Mouse (Mus musculus) layer of hippocampus, postnatal 14 days (tissue): ENCODE data around the gene A530084C06Rik. TPM values are rescaled to one million over a fixed set of nuclear protein-coding genes. Genes with fewer than 3 reads are reported as not detected.

Experiments used
- DNase-seq, 2 experiments: peaks; one replicate each; pipeline ENCODE4 v3.0.0; 2021 to 2022; ENCODE audit warnings: low spot score in 2 of 2, mixed read lengths in 1 of 2
- long read RNA-seq, 2 experiments: library from polyadenylated mRNA; stranded (forward); transcript quantifications; one replicate each; pipeline ENCODE4 v2.0.0; 2021
- total RNA-seq, 2 experiments: library from RNA; stranded (reverse); gene quantifications; 2 replicates each; pipeline ENCODE4 v1.2.3; 2021

A530084C06Rik gene
- total RNA-seq: under 1 TPM; 0.53 to 0.62 TPM
- long read RNA-seq, experiment 1: 0 reads
- long read RNA-seq, experiment 2: 0 reads

- DNase-seq: peak in 1 of 2 experiments; percentile 15
Measured at GRCm38 (mm10) chr13:31558521-31559418, at the start of gene A530084C06Rik. Gene A530084C06Rik, minus strand, starts transcription at chr13:31559333.

GRCm38 (mm10) chr13:31603964-31604363 is 44.8 kb upstream of the A530084C06Rik start:
- DNase-seq: no peak

GRCm38 (mm10) chr13:31599576-31599975 is 40.4 kb upstream of the A530084C06Rik start:
- DNase-seq: no peak

GRCm38 (mm10) chr13:31587341-31587740 is 28.2 kb upstream of the A530084C06Rik start:
- no peak for DNase-seq

GRCm38 (mm10) chr13:31579866-31580265 is 20.7 kb upstream of the A530084C06Rik start:
- DNase-seq: no peak

GRCm38 (mm10) chr13:31578389-31578788 is 19.3 kb upstream of the A530084C06Rik start:
- no peak for DNase-seq

GRCm38 (mm10) chr13:31577576-31577975 is 18.4 kb upstream of the A530084C06Rik start:
- DNase-seq: no peak

GRCm38 (mm10) chr13:31576696-31577095 is 17.6 kb upstream of the A530084C06Rik start:
- DNase-seq: no peak

GRCm38 (mm10) chr13:31574627-31575026 is 15.5 kb upstream of the A530084C06Rik start:
- no peak for DNase-seq

- DNase-seq: no peak
Measured at GRCm38 (mm10) chr13:31572806-31573508, 13.8 kb upstream of the A530084C06Rik start.

GRCm38 (mm10) chr13:31567617-31568294 is 8.6 kb upstream of the A530084C06Rik start:
- DNase-seq: no peak

- DNase-seq: no peak
Measured at GRCm38 (mm10) chr13:31567099-31567498, 8.0 kb upstream of the A530084C06Rik start.

- no peak for DNase-seq
Measured at GRCm38 (mm10) chr13:31564394-31564793, 5.3 kb upstream of the A530084C06Rik start.

- DNase-seq: peak in 1 of 2 experiments; percentile 11
Measured at GRCm38 (mm10) chr13:31559419-31560144, 449 bp upstream of the A530084C06Rik start.

GRCm38 (mm10) chr13:31557768-31558520 is 1.2 kb downstream of the A530084C06Rik start:
- peak in 1 of 2 experiments; percentile 8 for DNase-seq

- DNase-seq: no peak
Measured at GRCm38 (mm10) chr13:31556964-31557767, 2.0 kb downstream of the A530084C06Rik start.

GRCm38 (mm10) chr13:31555834-31556233 is 3.3 kb downstream of the A530084C06Rik start, which contains the start of gene Foxq1:
Gene Foxq1, plus strand, starts transcription at chr13:31556134.
- no peak for DNase-seq

GRCm38 (mm10) chr13:31547610-31548009 is 11.5 kb downstream of the A530084C06Rik start:
- no peak for DNase-seq

GRCm38 (mm10) chr13:31547204-31547603 is 11.9 kb downstream of the A530084C06Rik start:
- DNase-seq: no peak
